Mouse (Mus musculus): Measurements from ENCODE around the gene Gm29735.

- no peak for TF ChIP-seq CTCF (IDR thresholded peaks at IDR 0.05; ENCODE audit: control insufficient read depth, insufficient read depth, insufficient read length)
- TF ChIP-seq MAX (IDR thresholded peaks at IDR 0.05) = no peak
- no peak for TF ChIP-seq MYOG (IDR thresholded peaks at IDR 0.05; ENCODE audit: control insufficient read depth, extremely low read depth, insufficient read length)
Measured at GRCm38 (mm10) chr7:142178685-142179084, 21.8 kb upstream of the Gm29735 start.
